Mouse (Mus musculus) CH12.LX (cell line): ENCODE measurements around the gene Cotl1. TPM values are rescaled to one million over a fixed set of nuclear protein-coding genes. Genes with fewer than 3 reads are reported as not detected.

ENCODE experiments used
- DNase-seq: peaks from one replicate; pipeline ENCODE4 v3.0.0-alpha.2; 2013; ENCODE audit errors: extremely low read depth
- H3K27ac ChIP-seq: 2 replicates; pipeline ENCODE4 v1.5.1; 2012; ENCODE audit warnings: low read depth, mild to moderate bottlenecking, control low read depth, moderate library complexity; ENCODE audit not compliant: insufficient read depth
- H3K27me3 ChIP-seq: replicated peaks from 2 replicates; pipeline ENCODE3; 2012; ENCODE audit warnings: inconsistent platforms
- H3K36me3 ChIP-seq, 2 experiments: replicated peaks in 1 of 2; 2 replicates each; pipeline versions ENCODE3 to v1.6.1; 2012; ENCODE audit warnings: inconsistent platforms in 1 of 2, low read length in 1 of 2, mild to moderate bottlenecking in 1 of 2, mixed read lengths in 1 of 2, moderate library complexity in 1 of 2; ENCODE audit not compliant: control insufficient read depth in 1 of 2, insufficient read depth in 1 of 2
- H3K4me1 ChIP-seq, 2 experiments: 2 replicates each; pipeline ENCODE4 v1.6.1; 2012; ENCODE audit warnings: inconsistent platforms in 1 of 2, moderate library complexity in 1 of 2; ENCODE audit not compliant: insufficient read depth in 2 of 2, control insufficient read depth in 1 of 2
- H3K4me2 ChIP-seq: 2 replicates; pipeline ENCODE4 v1.6.1; 2012; ENCODE audit warnings: low read depth, mild to moderate bottlenecking, control low read depth; ENCODE audit not compliant: poor library complexity, insufficient read depth, severe bottlenecking
- H3K4me3 ChIP-seq, 3 experiments: fragments of 150-350 bp in 1 of 3; sonication (generic) in 1 of 3; replicated peaks in 1 of 3; 2 replicates each; pipeline versions ENCODE3 to v1.5.1; 2011 to 2012; ENCODE audit warnings: low read depth in 2 of 3, low read length in 2 of 3, mild to moderate bottlenecking in 2 of 3, moderate library complexity in 2 of 3, control low read depth in 1 of 3, improper control_type of control experiment in 1 of 3, inconsistent platforms in 1 of 3, mixed read lengths in 1 of 3; ENCODE audit not compliant: poor library complexity in 1 of 3
- H3K79me2 ChIP-seq: replicated peaks from 2 replicates; pipeline ENCODE4 v1.6.1; 2012; ENCODE audit warnings: mild to moderate bottlenecking, moderate library complexity; ENCODE audit not compliant: control insufficient read depth, poor library complexity, insufficient read depth, severe bottlenecking; ENCODE audit errors: extremely low read depth
- H3K9ac ChIP-seq: 2 replicates; pipeline ENCODE4 v1.6.1; 2012; ENCODE audit warnings: low read depth, mild to moderate bottlenecking, control low read depth, moderate library complexity; ENCODE audit not compliant: insufficient read depth
- H3K9me3 ChIP-seq: replicated peaks from 2 replicates; pipeline ENCODE3; 2012; ENCODE audit warnings: low read length, inconsistent platforms, mixed read lengths
- CHD1 ChIP-seq: IDR thresholded peaks from 2 replicates; pipeline ENCODE4 v1.6.1; 2012; ENCODE audit warnings: low read depth, low read length, improper control_type of control experiment, inconsistent platforms
- ETS1 ChIP-seq: conservative IDR thresholded peaks from 2 replicates; pipeline ENCODE4 v1.6.1; 2012; ENCODE audit warnings: low read depth, mild to moderate bottlenecking, inconsistent platforms, low read length, improper control_type of control experiment, moderate library complexity
- GABPA ChIP-seq: IDR thresholded peaks from 2 replicates; pipeline ENCODE4 v1.6.1; 2012; ENCODE audit warnings: low read depth, low read length, improper control_type of control experiment, inconsistent platforms; ENCODE audit not compliant: insufficient replicate concordance
- HCFC1 ChIP-seq: IDR thresholded peaks from 2 replicates; pipeline ENCODE4 v1.6.1; 2012; ENCODE audit warnings: low read depth, mild to moderate bottlenecking, inconsistent platforms, low read length, improper control_type of control experiment
- KAT2A ChIP-seq: IDR thresholded peaks from 2 replicates; pipeline ENCODE4 v1.6.1; 2012; ENCODE audit warnings: low read length, improper control_type of control experiment, inconsistent platforms; ENCODE audit not compliant: insufficient replicate concordance
- MAFK ChIP-seq: IDR thresholded peaks from 2 replicates; pipeline ENCODE4 v1.6.1; 2011; ENCODE audit warnings: low read length, improper control_type of control experiment; ENCODE audit not compliant: insufficient replicate concordance
- MAZ ChIP-seq: IDR thresholded peaks from 2 replicates; pipeline ENCODE4 v1.6.1; 2012; ENCODE audit warnings: low read depth, mild to moderate bottlenecking, inconsistent platforms, low read length, improper control_type of control experiment, moderate library complexity
- MYC ChIP-seq: IDR thresholded peaks from 2 replicates; pipeline ENCODE4 v1.6.1; 2011; ENCODE audit warnings: low read depth, mild to moderate bottlenecking, improper control_type of control experiment, low read length
- NRF1 ChIP-seq: IDR thresholded peaks from 2 replicates; pipeline ENCODE4 v1.6.1; 2014; ENCODE audit warnings: low read depth, mild to moderate bottlenecking, inconsistent platforms, low read length, improper control_type of control experiment, moderate library complexity
- POLR2AphosphoS2 ChIP-seq: IDR thresholded peaks from 2 replicates; pipeline ENCODE4 v1.6.1; 2011; ENCODE audit warnings: low read depth, low read length, improper control_type of control experiment
- RAD21 ChIP-seq: IDR thresholded peaks from 2 replicates; pipeline ENCODE4 v1.6.1; 2011; ENCODE audit warnings: low read depth, mild to moderate bottlenecking, low read length, improper control_type of control experiment, moderate library complexity
- RCOR1 ChIP-seq: conservative IDR thresholded peaks from 2 replicates; pipeline ENCODE4 v1.6.1; 2012; ENCODE audit warnings: low read depth, mild to moderate bottlenecking, inconsistent platforms, low read length, improper control_type of control experiment
- SMC3 ChIP-seq: IDR thresholded peaks from 2 replicates; pipeline ENCODE4 v1.6.1; 2011; ENCODE audit warnings: low read depth, low read length, improper control_type of control experiment
- UBTF ChIP-seq: IDR thresholded peaks from 2 replicates; pipeline ENCODE4 v1.6.1; 2012; ENCODE audit warnings: low read depth, mild to moderate bottlenecking, inconsistent platforms, low read length, improper control_type of control experiment, moderate library complexity
- ZC3H11A ChIP-seq: IDR thresholded peaks from 2 replicates; pipeline ENCODE4 v1.6.1; 2012; ENCODE audit warnings: low read depth, mild to moderate bottlenecking, inconsistent platforms, low read length, improper control_type of control experiment
- ZMIZ1 ChIP-seq: IDR thresholded peaks from 2 replicates; pipeline ENCODE4 v1.6.1; 2012; ENCODE audit warnings: low read depth, mild to moderate bottlenecking, inconsistent platforms, low read length, improper control_type of control experiment
- dilution Hi-C: fragments of 300-500 bp; cut with MboI; formaldehyde crosslinking; loops from 2 replicates; pipeline ENCODE4 v1.14.3; 2020; ENCODE audit warnings: low sequenced_read_pairs; ENCODE audit not compliant: extremely low pct_unique_long_range_greater_than_20kb, extremely low pct_ligation_motif_present
- in situ Hi-C: fragments of 300-500 bp; cut with MboI; formaldehyde crosslinking; loops from 3 replicates; pipeline ENCODE4 v1.14.3; 2019; ENCODE audit warnings: low sequenced_read_pairs, low pct_ligation_motif_present, low pct_unique_long_range_greater_than_20kb, mixed read lengths
- polyA plus RNA-seq: library from polyadenylated mRNA; unstranded; fragments of >175 nt; gene quantifications from 2 replicates; pipeline ENCODE4 v1.2.1, GENCODE M21; 2012; ENCODE audit warnings: low read depth; ENCODE audit not compliant: insufficient read length
- total RNA-seq, 2 experiments: library from RNA; depleted of rRNA; stranded (reverse); fragments of 300-350 nt in 1 of 2; fragments of >200 nt in 1 of 2; gene quantifications; 2 replicates each; pipeline ENCODE4 v1.2.3; 2012 to 2014

The Cotl1 gene
- total and polyA plus RNA-seq, 3 experiments, result 59.6 to 375 (median 135) TPM

DNA sequence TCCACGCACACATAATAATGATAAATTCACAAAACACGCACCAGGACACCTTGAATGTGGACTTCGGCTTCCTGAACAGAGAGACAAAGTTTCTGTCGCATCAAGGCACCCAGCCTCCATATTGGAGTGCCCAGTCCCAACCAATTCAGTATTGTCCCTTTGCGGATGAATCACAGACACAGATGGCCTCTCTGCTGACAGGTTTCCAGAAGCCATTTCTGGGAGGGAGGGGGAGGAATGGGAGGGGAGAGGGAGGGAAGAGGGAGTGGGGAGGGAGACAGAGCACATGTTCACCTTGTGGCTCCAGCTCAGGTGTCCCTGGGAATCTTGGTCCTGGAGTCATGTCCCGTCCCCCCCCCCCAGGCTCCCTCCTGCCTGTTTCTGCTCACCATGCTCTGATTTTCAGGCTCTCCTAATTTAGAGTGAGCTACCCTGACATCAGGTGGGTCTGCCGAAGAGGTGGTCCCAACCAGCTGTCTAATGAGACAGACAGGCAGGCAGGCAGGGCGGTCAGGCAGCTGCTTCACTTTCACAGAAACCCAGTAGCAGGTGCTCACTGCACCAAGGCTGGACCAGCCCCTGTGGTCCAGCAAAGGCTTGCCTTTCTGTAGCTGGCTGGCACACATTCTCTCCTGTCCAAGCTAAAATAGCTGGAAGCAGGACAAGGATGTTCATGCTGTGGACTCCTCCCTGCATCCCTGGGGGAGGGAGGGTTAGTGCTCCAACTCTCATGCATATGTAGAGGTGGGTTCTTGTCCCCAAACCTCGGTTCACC, 51.5 kb downstream of the Cotl1 start:
- TF ChIP-seq CHD1, result no peak
- TF ChIP-seq KAT2A, result no peak
- no peak for TF ChIP-seq GABPA
- no peak for TF ChIP-seq NRF1
- no peak for TF ChIP-seq RCOR1
- DNase-seq, result no peak
- dilution Hi-C loops, result no loop called here
- H3K79me2 ChIP-seq, result no peaks in the 10 kb centered on the region
- in situ Hi-C loops, result no loop called here
- no peak overlapping the region for H3K9ac ChIP-seq
- H3K27ac ChIP-seq, result no peak overlapping the region
- H3K4me2 ChIP-seq, result no peak overlapping the region
- no peak overlapping the region for H3K4me3 ChIP-seq
- peaks cover 19 to 64% of the 10 kb centered on the region in 2 experiments for H3K4me1 ChIP-seq
- no peaks in the 10 kb centered on the region for H3K27me3 ChIP-seq
- no peaks in the 10 kb centered on the region for H3K9me3 ChIP-seq
- H3K36me3 ChIP-seq, result no peaks in the 10 kb centered on the region

DNA sequence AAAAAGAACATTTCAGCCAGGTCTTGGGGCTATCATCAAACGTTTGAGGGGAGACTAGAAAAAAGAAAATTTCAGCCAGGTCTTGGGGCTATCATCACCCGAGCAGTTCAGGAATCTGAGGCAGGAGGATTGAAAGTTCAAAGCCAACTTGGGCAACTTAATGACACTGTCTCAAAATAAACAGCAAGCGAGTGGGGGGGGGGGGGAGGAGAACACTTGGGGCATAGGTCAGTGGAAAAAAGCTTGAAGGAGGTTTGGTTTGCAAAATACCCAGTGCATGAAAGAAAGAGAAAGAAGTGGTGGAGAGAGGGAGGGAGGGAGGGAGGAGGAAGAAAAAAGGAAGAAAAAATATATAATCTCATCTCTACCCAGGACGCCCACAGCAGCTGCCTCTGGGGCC, 53.0 kb downstream of the Cotl1 start:
- Histone ChIP-seq H3K4me1 (peaks cover 20 to 78% of the 10 kb centered on the region in 2 experiments), H3K9ac (no peak overlapping the region), H3K79me2 (no peaks in the 10 kb centered on the region), H3K4me3 (no peak overlapping the region), H3K9me3 (no peaks in the 10 kb centered on the region), H3K36me3 (no peaks in the 10 kb centered on the region), H3K27me3 (no peaks in the 10 kb centered on the region), H3K4me2 (peak overlapping the region; percentile 14; the same call in 1 of the 2 replicates), H3K27ac (no peak overlapping the region)
- in situ Hi-C loops, result no loop called here
- TF ChIP-seq NRF1 (no peak), ZMIZ1 (no peak), ZC3H11A (no peak), RAD21 (no peak), KAT2A (no peak), MYC (no peak), MAFK (no peak), GABPA (no peak), MAZ (no peak), UBTF (no peak), ETS1 (no peak), SMC3 (no peak), HCFC1 (no peak), POLR2AphosphoS2 (no peak)
- DNase-seq, result no peak
- dilution Hi-C loops, result no loop called here
